Mouse (Mus musculus): ENCODE measurements around the gene Tada3. TPM values are rescaled to one million over a fixed set of nuclear protein-coding genes. Genes with fewer than 3 reads are reported as not detected.

Tada3 gene
- polyA plus RNA-seq (2017; shearing (Covaris generic)), result 70.9 TPM

GRCm38 (mm10) chr6:113377496-113378385 lies at the start of gene Tada3, which contains the start of gene Arpc4:
Tada3 (minus strand) TSS chr6:113377883.
Arpc4 (plus strand) TSS chr6:113378115.

GRCm38 (mm10) chr6:113419199-113419587 lies 41.5 kb upstream of the Tada3 start, which contains the start of gene Rpusd3:
Rpusd3 (minus strand) TSS chr6:113419340.

GRCm38 (mm10) chr6:113388960-113389359 lies 11.3 kb upstream of the Tada3 start, which contains the start of gene Ttll3:
Ttll3 (plus strand) TSS chr6:113389260.

GRCm38 (mm10) chr6:113343177-113344092 lies 34.2 kb downstream of the Tada3 start, which contains the start of gene Camk1:
Camk1 (minus strand) TSS chr6:113343984.

GRCm38 (mm10) chr6:113326533-113327315 lies 51.0 kb downstream of the Tada3 start, which contains the start of gene Ogg1:
Ogg1 (plus strand) TSS chr6:113326972.

Other genes with a start within 250 kb of the Tada3 start
- 0.38 TPM for gene Lhfpl4, start 182.5 kb downstream of the Tada3 start, polyA plus RNA-seq (2017; shearing (Covaris generic))
- gene Mtmr14, start 140.0 kb downstream of the Tada3 start, polyA plus RNA-seq (2017; shearing (Covaris generic)), result 56.2 TPM
- gene Cpne9, start 95.6 kb downstream of the Tada3 start, polyA plus RNA-seq (2017; shearing (Covaris generic)), result not detected
- gene Brpf1, start 70.7 kb downstream of the Tada3 start, polyA plus RNA-seq (2017; shearing (Covaris generic)), result 54.8 TPM
- 12.3 TPM for gene Ogg1, start 50.9 kb downstream of the Tada3 start, polyA plus RNA-seq (2017; shearing (Covaris generic))
- 5.9 TPM for gene Camk1, start 33.9 kb downstream of the Tada3 start, polyA plus RNA-seq (2017; shearing (Covaris generic))
- 579 TPM for gene Arpc4, start 232 bp upstream of the Tada3 start, polyA plus RNA-seq (2017; shearing (Covaris generic))
- 16.4 TPM for gene Ttll3, start 11.4 kb upstream of the Tada3 start, polyA plus RNA-seq (2017; shearing (Covaris generic))
- gene Rpusd3, start 41.5 kb upstream of the Tada3 start, polyA plus RNA-seq (2017; shearing (Covaris generic)), result 18.0 TPM
- not detected for gene Cidec, start 57.9 kb upstream of the Tada3 start, polyA plus RNA-seq (2017; shearing (Covaris generic))
- 61.7 TPM for gene Jagn1, start 64.7 kb upstream of the Tada3 start, polyA plus RNA-seq (2017; shearing (Covaris generic))
- 0.29 TPM for gene Il17re, start 80.6 kb upstream of the Tada3 start, polyA plus RNA-seq (2017; shearing (Covaris generic))
- gene Il17rc, start 93.5 kb upstream of the Tada3 start, polyA plus RNA-seq (2017; shearing (Covaris generic)), result 0.27 TPM
- 13.0 TPM for gene Creld1, start 105.4 kb upstream of the Tada3 start, polyA plus RNA-seq (2017; shearing (Covaris generic))
- gene Prrt3, start 124.0 kb upstream of the Tada3 start, polyA plus RNA-seq (2017; shearing (Covaris generic)), result 0.49 TPM
- gene Emc3, start 153.8 kb upstream of the Tada3 start, polyA plus RNA-seq (2017; shearing (Covaris generic)), result 110 TPM
- gene Fancd2, start 153.8 kb upstream of the Tada3 start, polyA plus RNA-seq (2017; shearing (Covaris generic)), result 3.7 TPM
- not detected for gene Fancd2os, start 222.8 kb upstream of the Tada3 start, polyA plus RNA-seq (2017; shearing (Covaris generic))
- 261 TPM for gene Brk1, start 226.9 kb upstream of the Tada3 start, polyA plus RNA-seq (2017; shearing (Covaris generic))
- gene Vhl, start 246.1 kb upstream of the Tada3 start, polyA plus RNA-seq (2017; shearing (Covaris generic)), result 48.2 TPM